Mouse (Mus musculus): ENCODE measurements around the gene Fam131c. TPM values are rescaled to one million over a fixed set of nuclear protein-coding genes. Genes with fewer than 3 reads are reported as not detected.

The Fam131c gene
- polyA plus RNA-seq, 1 experiment: not detected

- no peak overlapping the region for H3K27ac ChIP-seq (ENCODE audit: control insufficient read depth, insufficient read depth, low read depth, low read length, poor library complexity)
- TF ChIP-seq POLR2A (IDR thresholded peaks at IDR 0.05; ENCODE audit: borderline replicate concordance, control insufficient read depth, low read depth, low read length) (no peak), CTCF (IDR thresholded peaks at IDR 0.05; ENCODE audit: control insufficient read depth, insufficient read depth, low read length) (no peak)
- no peaks in the 10 kb centered on the region for H3K4me1 ChIP-seq (ENCODE audit: control insufficient read depth, insufficient read depth, low read length)
- WGBS: 72% methylated on average over 7 of the region's 7 CpGs
- H3K4me3 ChIP-seq (replicated peaks; ENCODE audit: control insufficient read depth, low read depth, low read length): no peak overlapping the region
Measured at GRCm38 (mm10) chr4:141332258-141332657, 35.8 kb upstream of the Fam131c start.

- Histone ChIP-seq H3K27ac (ENCODE audit: control insufficient read depth, insufficient read depth, low read depth, low read length, poor library complexity) (no peak overlapping the region), H3K4me3 (replicated peaks; ENCODE audit: control insufficient read depth, low read depth, low read length) (no peak overlapping the region), H3K4me1 (ENCODE audit: control insufficient read depth, insufficient read depth, low read length) (peaks cover 1% of the 10 kb centered on the region; the same call in 1 of the 2 replicates)
- WGBS: 65% methylated on average over 5 of the region's 5 CpGs
- TF ChIP-seq CTCF (IDR thresholded peaks at IDR 0.05; ENCODE audit: control insufficient read depth, insufficient read depth, low read length) (no peak), POLR2A (IDR thresholded peaks at IDR 0.05; ENCODE audit: borderline replicate concordance, control insufficient read depth, low read depth, low read length) (no peak)
Measured at GRCm38 (mm10) chr4:141334695-141335094, 33.3 kb upstream of the Fam131c start.

GRCm38 (mm10) chr4:141335263-141335796 lies 32.7 kb upstream of the Fam131c start:
- WGBS: 40% methylated on average over 3 of the region's 3 CpGs
- no peak overlapping the region for H3K4me3 ChIP-seq (replicated peaks; ENCODE audit: control insufficient read depth, low read depth, low read length)
- TF ChIP-seq POLR2A (IDR thresholded peaks at IDR 0.05; ENCODE audit: borderline replicate concordance, control insufficient read depth, low read depth, low read length) (no peak), CTCF (IDR thresholded peaks at IDR 0.05; ENCODE audit: control insufficient read depth, insufficient read depth, low read length) (no peak)

GRCm38 (mm10) chr4:141336196-141336595 lies 31.8 kb upstream of the Fam131c start:
- no peak overlapping the region for H3K27ac ChIP-seq (ENCODE audit: control insufficient read depth, insufficient read depth, low read depth, low read length, poor library complexity)
- H3K4me3 ChIP-seq (replicated peaks; ENCODE audit: control insufficient read depth, low read depth, low read length): no peak overlapping the region
- H3K4me1 ChIP-seq (ENCODE audit: control insufficient read depth, insufficient read depth, low read length): peaks cover 1% of the 10 kb centered on the region; the same call in 1 of the 2 replicates
- TF ChIP-seq POLR2A (IDR thresholded peaks at IDR 0.05; ENCODE audit: borderline replicate concordance, control insufficient read depth, low read depth, low read length) (no peak), CTCF (IDR thresholded peaks at IDR 0.05; ENCODE audit: control insufficient read depth, insufficient read depth, low read length) (no peak)
- WGBS: 75% methylated on average over 6 of the region's 6 CpGs

More at GRCm38 (mm10) chr4:141335263-141335796, 32.7 kb upstream of the Fam131c start:
- H3K27ac ChIP-seq (ENCODE audit: control insufficient read depth, insufficient read depth, low read depth, low read length, poor library complexity): no peak overlapping the region
- peaks cover 1% of the 10 kb centered on the region; the same call in 1 of the 2 replicates for H3K4me1 ChIP-seq (ENCODE audit: control insufficient read depth, insufficient read depth, low read length)

GRCm38 (mm10) chr4:141337986-141338385 lies 30.0 kb upstream of the Fam131c start:
- no peak overlapping the region for H3K27ac ChIP-seq (ENCODE audit: control insufficient read depth, insufficient read depth, low read depth, low read length, poor library complexity)
- no peak overlapping the region for H3K4me3 ChIP-seq (replicated peaks; ENCODE audit: control insufficient read depth, low read depth, low read length)
- TF ChIP-seq CTCF (IDR thresholded peaks at IDR 0.05; ENCODE audit: control insufficient read depth, insufficient read depth, low read length) (no peak), POLR2A (IDR thresholded peaks at IDR 0.05; ENCODE audit: borderline replicate concordance, control insufficient read depth, low read depth, low read length) (no peak)
- peaks cover 1% of the 10 kb centered on the region; the same call in 1 of the 2 replicates for H3K4me1 ChIP-seq (ENCODE audit: control insufficient read depth, insufficient read depth, low read length)
- 80% methylated on average over 6 of the region's 6 CpGs for whole genome bisulfite sequencing

- 46% methylated on average over 1 of the region's 1 CpGs for WGBS
- Histone ChIP-seq H3K27ac (ENCODE audit: control insufficient read depth, insufficient read depth, low read depth, low read length, poor library complexity) (no peak overlapping the region), H3K4me3 (replicated peaks; ENCODE audit: control insufficient read depth, low read depth, low read length) (no peak overlapping the region), H3K4me1 (ENCODE audit: control insufficient read depth, insufficient read depth, low read length) (peaks cover 1% of the 10 kb centered on the region; the same call in 1 of the 2 replicates)
- no peak for TF ChIP-seq CTCF (IDR thresholded peaks at IDR 0.05; ENCODE audit: control insufficient read depth, insufficient read depth, low read length)
- TF ChIP-seq POLR2A (IDR thresholded peaks at IDR 0.05; ENCODE audit: borderline replicate concordance, control insufficient read depth, low read depth, low read length): no peak
Measured at GRCm38 (mm10) chr4:141338853-141339252, 29.2 kb upstream of the Fam131c start.

GRCm38 (mm10) chr4:141341477-141341876 lies 26.5 kb upstream of the Fam131c start:
- 67% methylated on average over 7 of the region's 7 CpGs for WGBS
- Histone ChIP-seq H3K4me1 (ENCODE audit: control insufficient read depth, insufficient read depth, low read length) (peaks cover 1% of the 10 kb centered on the region; the same call in 1 of the 2 replicates), H3K27ac (ENCODE audit: control insufficient read depth, insufficient read depth, low read depth, low read length, poor library complexity) (no peak overlapping the region), H3K4me3 (replicated peaks; ENCODE audit: control insufficient read depth, low read depth, low read length) (no peak overlapping the region)
- TF ChIP-seq POLR2A (IDR thresholded peaks at IDR 0.05; ENCODE audit: borderline replicate concordance, control insufficient read depth, low read depth, low read length) (no peak), CTCF (IDR thresholded peaks at IDR 0.05; ENCODE audit: control insufficient read depth, insufficient read depth, low read length) (no peak)

GRCm38 (mm10) chr4:141343515-141343914 lies 24.5 kb upstream of the Fam131c start:
- no peak overlapping the region for H3K4me3 ChIP-seq (replicated peaks; ENCODE audit: control insufficient read depth, low read depth, low read length)
- no peak for TF ChIP-seq CTCF (IDR thresholded peaks at IDR 0.05; ENCODE audit: control insufficient read depth, insufficient read depth, low read length)
- no peak for TF ChIP-seq POLR2A (IDR thresholded peaks at IDR 0.05; ENCODE audit: borderline replicate concordance, control insufficient read depth, low read depth, low read length)
- H3K27ac ChIP-seq (ENCODE audit: control insufficient read depth, insufficient read depth, low read depth, low read length, poor library complexity): no peak overlapping the region
- peaks cover 1% of the 10 kb centered on the region; the same call in 1 of the 2 replicates for H3K4me1 ChIP-seq (ENCODE audit: control insufficient read depth, insufficient read depth, low read length)
- whole genome bisulfite sequencing: 80% methylated on average over 7 of the region's 7 CpGs
